Mouse (Mus musculus): ENCODE data around the gene C5ar1.

DNA sequence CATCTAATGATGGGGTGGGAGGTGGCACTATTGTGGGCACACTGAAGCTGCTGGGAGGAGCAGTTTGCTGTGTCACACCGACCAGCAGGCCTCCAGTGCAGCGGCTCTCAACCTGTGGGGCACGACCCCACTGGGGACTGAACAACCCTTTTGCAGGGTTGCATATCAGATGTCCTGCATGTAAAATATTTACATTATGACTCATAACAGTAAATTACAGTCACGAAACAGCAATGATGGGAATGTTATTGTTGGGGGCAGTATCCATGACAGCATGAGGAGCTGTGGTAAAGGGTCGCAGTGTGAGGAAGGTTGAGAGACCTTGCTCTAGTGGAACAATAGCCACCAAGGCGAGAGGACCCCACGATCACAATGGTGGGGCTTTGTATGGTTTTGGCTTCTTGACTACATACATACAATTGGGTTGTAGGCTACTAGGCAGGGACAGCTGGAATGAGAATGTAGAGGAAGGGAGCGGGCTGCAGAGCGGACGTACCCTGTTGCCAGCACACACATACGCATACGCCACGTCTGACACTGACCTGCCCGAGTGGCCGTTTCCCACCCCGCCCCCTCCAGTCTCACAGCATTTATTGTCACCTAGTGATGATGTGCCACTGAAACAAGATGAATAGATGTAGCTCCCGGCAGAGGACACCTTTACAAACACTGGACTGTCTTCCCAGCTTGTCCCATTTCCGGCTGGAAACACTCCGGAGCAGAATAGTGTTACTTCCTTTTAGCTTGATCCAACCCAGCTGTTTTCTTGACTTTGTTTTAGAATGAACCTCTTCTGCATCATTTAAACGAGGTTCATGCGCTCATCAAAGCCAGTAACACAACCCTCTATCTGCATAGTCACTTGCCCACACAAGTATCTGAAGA is 50.3 kb downstream of the C5ar1 start:
- TF ChIP-seq CTCF (IDR thresholded peaks at IDR 0.05; ENCODE audit: low read depth, low read length) (no peak), EP300 (IDR thresholded peaks at IDR 0.05; ENCODE audit: insufficient read depth, low read depth, low read length) (no peak), POLR2A (IDR thresholded peaks at IDR 0.05; ENCODE audit: insufficient read depth, low read length) (no peak)

Measured in ES-Bruce4 (cell line).